Mouse (Mus musculus) neural tube, embryonic 11.5 days (tissue): ENCODE results near the gene Coq2. TPM values are rescaled to one million over a fixed set of nuclear protein-coding genes. Genes with fewer than 3 reads are reported as not detected.
A peak's percentile ranks its signal among the peaks of the same experiment; 100 is the strongest.

Source experiments
- ATAC-seq: fragments of 200-750 bp; cut with Nextera tagmentation; 2 replicates; pipeline ENCODE4 v1.8.0; 2017; ENCODE audit warnings: moderate number of reproducible peaks, mild to moderate bottlenecking, moderate TSS enrichment, moderate library complexity; ENCODE audit not compliant: insufficient read depth, low FRiP score, low TSS enrichment
- DNase-seq: peaks from one replicate; pipeline ENCODE4 v3.0.0-alpha.2; 2015; ENCODE audit warnings: low spot score
- H3K27ac ChIP-seq: fragments of 300-500 bp; sonication (generic); 2 replicates; pipeline ENCODE4 v1.5.1; 2014; ENCODE audit warnings: low read depth, mild to moderate bottlenecking, low read length
- H3K27me3 ChIP-seq: fragments of 300-500 bp; sonication (generic); 2 replicates; pipeline ENCODE4 v1.6.1; 2014; ENCODE audit warnings: mild to moderate bottlenecking, low read length, mixed read lengths; ENCODE audit not compliant: control insufficient read depth, insufficient read depth
- H3K36me3 ChIP-seq: fragments of 300-500 bp; sonication (generic); 2 replicates; pipeline ENCODE4 v1.6.1; 2014; ENCODE audit warnings: mild to moderate bottlenecking, low read length, moderate library complexity, mixed read lengths; ENCODE audit not compliant: control insufficient read depth, insufficient read depth
- H3K4me1 ChIP-seq: fragments of 300-500 bp; sonication (generic); 2 replicates; pipeline ENCODE4 v1.6.1; 2014; ENCODE audit warnings: low read length, mixed read lengths; ENCODE audit not compliant: control insufficient read depth, insufficient read depth
- H3K4me2 ChIP-seq: fragments of 300-500 bp; sonication (generic); 2 replicates; pipeline ENCODE4 v1.6.1; 2014; ENCODE audit warnings: low read depth, mild to moderate bottlenecking, moderate library complexity
- H3K4me3 ChIP-seq: fragments of 300-500 bp; sonication (generic); 2 replicates; pipeline ENCODE4 v1.5.1; 2014; ENCODE audit warnings: low read depth, low read length
- H3K9ac ChIP-seq: fragments of 300-500 bp; sonication (generic); 2 replicates; pipeline ENCODE4 v1.6.1; 2014; ENCODE audit warnings: mild to moderate bottlenecking, low read length
- H3K9me3 ChIP-seq: fragments of 300-500 bp; sonication (generic); 2 replicates; pipeline ENCODE4 v1.6.1; 2016; ENCODE audit warnings: low read length; ENCODE audit not compliant: control insufficient read depth
- WGBS: fragments of 180-500 bp; shearing (Covaris S2); extraction: QIAGEN DNeasy Blood & Tissue Kit; methylation state at CpG from one replicate; pipeline ENCODE4 v1.1.7; 2014; 5-methylcytosine and 5-hydroxymethylcytosine counted together
- polyA plus RNA-seq: library from polyadenylated mRNA; unstranded; fragments of >200 nt; fragmentation: Nextera tagmentation; extraction: Ambion mirVana; gene quantifications from 2 replicates; pipeline ENCODE4 v1.2.1, GENCODE M21; 2014

Coq2 gene
- polyA plus RNA-seq, 1 experiment from 2014 or later = 57.1 TPM

GRCm38 (mm10) chr5:100672403-100672802 lies 2.5 kb downstream of the Coq2 start:
- no peak overlapping the region for H3K27ac ChIP-seq
- WGBS = 86% methylated on average over 4 of the region's 4 CpGs
- DNase-seq (no peak), ATAC-seq (no peak)
- H3K4me3 ChIP-seq = no peak overlapping the region
- no peak overlapping the region for H3K4me2 ChIP-seq
- no peak overlapping the region for H3K9ac ChIP-seq
- H3K36me3 ChIP-seq = no peaks in the 10 kb centered on the region; the same call in 1 of the 2 replicates
- no peaks in the 10 kb centered on the region for H3K27me3 ChIP-seq
- no peaks in the 10 kb centered on the region for H3K9me3 ChIP-seq
- H3K4me1 ChIP-seq = no peaks in the 10 kb centered on the region; the same call in 1 of the 2 replicates

GRCm38 (mm10) chr5:100671897-100672296 lies 3.0 kb downstream of the Coq2 start:
- Histone ChIP-seq H3K4me1 (no peaks in the 10 kb centered on the region; the same call in 1 of the 2 replicates), H3K9me3 (no peaks in the 10 kb centered on the region), H3K36me3 (no peaks in the 10 kb centered on the region; the same call in 1 of the 2 replicates), H3K27ac (no peak overlapping the region), H3K4me2 (no peak overlapping the region), H3K4me3 (no peak overlapping the region), H3K27me3 (no peaks in the 10 kb centered on the region), H3K9ac (no peak overlapping the region)
- ATAC-seq (no peak), DNase-seq (no peak)
- WGBS = 76% methylated on average over 3 of the region's 3 CpGs

GRCm38 (mm10) chr5:100671398-100671797 lies 3.5 kb downstream of the Coq2 start:
- no peaks in the 10 kb centered on the region for H3K27me3 ChIP-seq
- DNase-seq (peak; percentile 67), ATAC-seq (no peak)
- H3K4me3 ChIP-seq = no peak overlapping the region
- no peaks in the 10 kb centered on the region; the same call in none of the 2 replicates for H3K36me3 ChIP-seq
- WGBS = 39% methylated on average over 5 of the region's 5 CpGs
- H3K27ac ChIP-seq = no peak overlapping the region
- H3K9ac ChIP-seq = no peak overlapping the region
- no peak overlapping the region for H3K4me2 ChIP-seq
- H3K4me1 ChIP-seq = no peaks in the 10 kb centered on the region; the same call in 1 of the 2 replicates
- no peaks in the 10 kb centered on the region for H3K9me3 ChIP-seq

- 82% methylated on average over 1 of the region's 1 CpGs for WGBS
- no peak overlapping the region for H3K27ac ChIP-seq
- H3K9ac ChIP-seq = no peak overlapping the region
- ATAC-seq = no peak
- no peak for DNase-seq
- no peak overlapping the region for H3K4me3 ChIP-seq
- H3K27me3 ChIP-seq = no peaks in the 10 kb centered on the region
- H3K9me3 ChIP-seq = no peaks in the 10 kb centered on the region
- no peaks in the 10 kb centered on the region for H3K4me1 ChIP-seq
- H3K4me2 ChIP-seq = no peak overlapping the region
- peaks cover 3% of the 10 kb centered on the region for H3K36me3 ChIP-seq
Measured at GRCm38 (mm10) chr5:100666965-100667364, 8.0 kb downstream of the Coq2 start.

GRCm38 (mm10) chr5:100663854-100664253 lies 11.1 kb downstream of the Coq2 start:
- H3K9ac ChIP-seq = no peak overlapping the region
- no peaks in the 10 kb centered on the region for H3K27me3 ChIP-seq
- no peak overlapping the region for H3K4me2 ChIP-seq
- ATAC-seq = no peak
- H3K4me3 ChIP-seq = no peak overlapping the region
- H3K9me3 ChIP-seq = no peaks in the 10 kb centered on the region
- H3K36me3 ChIP-seq = peaks cover 6% of the 10 kb centered on the region
- WGBS = 61% methylated on average over 5 of the region's 5 CpGs
- no peaks in the 10 kb centered on the region for H3K4me1 ChIP-seq
- no peak for DNase-seq
- no peak overlapping the region for H3K27ac ChIP-seq

GRCm38 (mm10) chr5:100663011-100663410 lies 11.9 kb downstream of the Coq2 start:
- no peak for DNase-seq
- Histone ChIP-seq H3K4me1 (no peaks in the 10 kb centered on the region), H3K9ac (no peak overlapping the region), H3K4me3 (no peak overlapping the region), H3K9me3 (no peaks in the 10 kb centered on the region), H3K27ac (no peak overlapping the region), H3K36me3 (peaks cover 6% of the 10 kb centered on the region), H3K4me2 (no peak overlapping the region), H3K27me3 (no peaks in the 10 kb centered on the region)
- ATAC-seq = no peak
- 92% methylated on average over 6 of the region's 6 CpGs for WGBS

- WGBS = 88% methylated on average over 6 of the region's 6 CpGs
- no peak overlapping the region for H3K4me3 ChIP-seq
- DNase-seq = no peak
- H3K27me3 ChIP-seq = no peaks in the 10 kb centered on the region
- no peak for ATAC-seq
- no peaks in the 10 kb centered on the region for H3K4me1 ChIP-seq
- no peak overlapping the region for H3K9ac ChIP-seq
- no peaks in the 10 kb centered on the region for H3K9me3 ChIP-seq
- H3K36me3 ChIP-seq = peaks cover 4% of the 10 kb centered on the region
- no peak overlapping the region for H3K4me2 ChIP-seq
- no peak overlapping the region for H3K27ac ChIP-seq
Measured at GRCm38 (mm10) chr5:100658460-100658859, 16.5 kb downstream of the Coq2 start.

- Histone ChIP-seq H3K9ac (no peak overlapping the region), H3K4me2 (no peak overlapping the region), H3K27ac (no peak overlapping the region), H3K4me3 (no peak overlapping the region), H3K27me3 (no peaks in the 10 kb centered on the region), H3K4me1 (no peaks in the 10 kb centered on the region), H3K36me3 (peaks cover 4% of the 10 kb centered on the region), H3K9me3 (no peaks in the 10 kb centered on the region)
- DNase-seq = no peak
- no peak for ATAC-seq
- 86% methylated on average over 6 of the region's 6 CpGs for WGBS
Measured at GRCm38 (mm10) chr5:100656352-100656751, 18.6 kb downstream of the Coq2 start.

GRCm38 (mm10) chr5:100652327-100652726 lies 22.6 kb downstream of the Coq2 start:
- Histone ChIP-seq H3K27ac (no peak overlapping the region), H3K4me2 (no peak overlapping the region), H3K36me3 (no peaks in the 10 kb centered on the region; the same call in 1 of the 2 replicates), H3K4me1 (no peaks in the 10 kb centered on the region), H3K9ac (no peak overlapping the region), H3K4me3 (no peak overlapping the region), H3K27me3 (no peaks in the 10 kb centered on the region), H3K9me3 (no peaks in the 10 kb centered on the region)
- ATAC-seq (no peak), DNase-seq (no peak)
- 94% methylated on average over 9 of the region's 9 CpGs for WGBS
